Mouse (Mus musculus) myocyte (in vitro differentiated cells): Measurements from ENCODE around the gene Nuak1.

Source experiments
- CEBPB ChIP-seq: IDR thresholded peaks from 2 replicates; pipeline ENCODE4 v1.6.1; 2011; ENCODE audit warnings: mild to moderate bottlenecking, moderate library complexity; ENCODE audit not compliant: poor library complexity, insufficient read depth, severe bottlenecking
- E2F4 ChIP-seq: IDR thresholded peaks from one replicate; pipeline ENCODE4 v1.6.1; 2011; ENCODE audit warnings: mild to moderate bottlenecking, control low read depth, moderate library complexity; ENCODE audit not compliant: insufficient read depth
- MAX ChIP-seq: IDR thresholded peaks from one replicate; pipeline ENCODE4 v1.6.1; 2011; ENCODE audit warnings: low read depth, mild to moderate bottlenecking, control low read depth
- POLR2A ChIP-seq: IDR thresholded peaks from one replicate; pipeline ENCODE4 v1.6.1; 2011; ENCODE audit warnings: low read depth, mild to moderate bottlenecking, control low read depth, moderate library complexity; ENCODE audit not compliant: insufficient read length
- POLR2AphosphoS2 ChIP-seq: IDR thresholded peaks from one replicate; pipeline ENCODE4 v1.6.1; 2011; ENCODE audit warnings: low read depth, control low read depth; ENCODE audit not compliant: insufficient read length
- TCF3 ChIP-seq: IDR thresholded peaks from one replicate; pipeline ENCODE4 v1.6.1; 2011; ENCODE audit warnings: low read depth, control low read depth; ENCODE audit not compliant: insufficient read length
- USF1 ChIP-seq: IDR thresholded peaks from one replicate; pipeline ENCODE4 v1.6.1; 2011; ENCODE audit warnings: low read depth, mild to moderate bottlenecking, control low read depth, moderate library complexity

- no peak for TF ChIP-seq POLR2A
- TF ChIP-seq TCF3: no peak
- no peak for TF ChIP-seq USF1
- no peak for TF ChIP-seq POLR2AphosphoS2
- no peak for TF ChIP-seq CEBPB
- TF ChIP-seq E2F4: no peak
- no peak for TF ChIP-seq MAX
These were observed 111.1 kb downstream of the Nuak1 start for GRCm38 (mm10) chr10:84329336-84329735.
